Mouse (Mus musculus) heart, postnatal 0 days (tissue): ENCODE results near the gene Hist2h3b.

Experiments used
- CTCF ChIP-seq: IDR thresholded peaks from 2 replicates; pipeline ENCODE4 v1.5.1; 2016; ENCODE audit warnings: antibody characterized with exemption, control low read depth, low read depth
- EP300 ChIP-seq: IDR thresholded peaks from 2 replicates; pipeline ENCODE4 v1.6.1; 2016; ENCODE audit warnings: antibody characterized with exemption, low read depth

- TF ChIP-seq CTCF (no peak), EP300 (no peak)
These were observed 24.2 kb downstream of the Hist2h3b start for GRCm38 (mm10) chr3:96292641-96293040.
